In genomic region chr13:24915831-24916230, GRCm38 (mm10) we compare ENCODE assay signal across 18 mouse cellular contexts.
"Had no signal": no experiment of that assay in that cellular context is flagged by ENCODE, and none has a peak within 500 bp of the region (broad histone marks: within the 10 kb centered on the region; RNA-seq: fewer than 3 reads in every experiment).

No protein-coding gene starts in this region.

- H3K4me3 ChIP-seq: midbrain, embryonic 10.5 days; midbrain, embryonic 12.5 days; myocyte; neural tube, embryonic 13.5 days; neural tube, embryonic 15.5 days had no signal

- H3K27me3 ChIP-seq: midbrain, embryonic 12.5 days; neural tube, embryonic 13.5 days; neural tube, embryonic 15.5 days had no signal

- H3K27ac ChIP-seq: midbrain, embryonic 10.5 days; midbrain, embryonic 12.5 days; neural tube, embryonic 13.5 days; neural tube, embryonic 15.5 days had no signal

- H3K9me3 ChIP-seq: midbrain, embryonic 10.5 days; midbrain, embryonic 12.5 days; neural tube, embryonic 13.5 days; neural tube, embryonic 15.5 days had no signal

- DNase-seq: lung, embryonic 14.5 days; lung, postnatal 10 days; lung, postnatal 4 days; midbrain, embryonic 14.5 days; retina, postnatal 1 day; right cerebral cortex, adult 18-20 months; right cerebral cortex, postnatal 25 days; right cerebral cortex, postnatal 4 days; spleen, adult 18-20 months; thymus, adult 18-20 months; thymus, postnatal 14 days; thymus, postnatal 36 days had no signal

- H3K4me1 ChIP-seq: midbrain, embryonic 10.5 days; midbrain, embryonic 12.5 days; neural tube, embryonic 13.5 days; neural tube, embryonic 15.5 days had no signal

- ATAC-seq: midbrain, embryonic 16.5 days had no signal

- H3K9ac ChIP-seq: lung, embryonic 14.5 days; midbrain, embryonic 12.5 days; neural tube, embryonic 13.5 days; neural tube, embryonic 15.5 days had no signal

- H3K4me2 ChIP-seq: lung, embryonic 14.5 days; midbrain, embryonic 12.5 days; neural tube, embryonic 13.5 days; neural tube, embryonic 15.5 days had no signal
